In genomic region chr2:29426684-29427083, GRCm38 (mm10) we compare ENCODE assay signal across 15 mouse cellular contexts.
DNase-seq lines count a peak whose midpoint lies in the region; ATAC-seq lines count a peak whose summit lies in the region.
"Had no signal": no experiment of that assay in that cellular context is flagged by ENCODE, and none has a peak within 500 bp of the region (broad histone marks: within the 10 kb centered on the region; RNA-seq: fewer than 3 reads in every experiment).

No protein-coding gene starts in this region.

- peaks cover 10 to 20% of the 10 kb centered on the region in 2 experiments for H3K4me1 ChIP-seq in heart, embryonic 14.5 days (ENCODE audit: control insufficient read depth in 2 of 2, insufficient read depth in 2 of 2, low read length in 2 of 2)
- H3K4me1 ChIP-seq in limb, embryonic 10.5 days: peaks cover 14% of the 10 kb centered on the region; the same call in 1 of the 2 replicates

- H3K4me3 ChIP-seq in heart, embryonic 14.5 days (ENCODE audit: control insufficient read depth in 1 of 2, insufficient read depth in 1 of 2, low read depth in 1 of 2, low read length in 2 of 2): no peak overlapping the region
- H3K4me3 ChIP-seq in limb, embryonic 10.5 days: no peak overlapping the region
- H3K4me3 ChIP-seq: left cerebral cortex, adult 2 months; liver, embryonic 15.5 days; midbrain, embryonic 12.5 days; neural tube, embryonic 15.5 days had no signal

- H3K9ac ChIP-seq in heart, embryonic 14.5 days (ENCODE audit: low read length): no peak overlapping the region
- H3K9ac ChIP-seq: liver, embryonic 15.5 days; midbrain, embryonic 12.5 days; neural tube, embryonic 15.5 days had no signal

- ATAC-seq in heart, embryonic 14.5 days (ENCODE audit: insufficient number of reproducible peaks, insufficient read depth, low FRiP score, low read depth): peak; percentile 72
- ATAC-seq in monocyte, adult 5-6 weeks (replicated peaks; ENCODE audit: insufficient number of reproducible peaks, low FRiP score, low TSS enrichment, poor library complexity, severe bottlenecking): no peak
- ATAC-seq: intestine, postnatal 0 days had no signal

- H3K4me2 ChIP-seq in heart, embryonic 14.5 days (ENCODE audit: low read length): no peak overlapping the region
- H3K4me2 ChIP-seq: liver, embryonic 15.5 days; midbrain, embryonic 12.5 days; neural tube, embryonic 15.5 days had no signal

- WGBS in heart, embryonic 14.5 days: 22% methylated on average over 3 of the region's 3 CpGs
- 89% methylated on average over 3 of the region's 3 CpGs for WGBS in limb, embryonic 10.5 days

- intact Hi-C loops in left cerebral cortex, postnatal 25 days (cut with DNase I): no loop called here

- H3K27ac ChIP-seq in heart, embryonic 14.5 days (replicated peaks in 1 of 2; ENCODE audit: control insufficient read depth in 1 of 2, insufficient read depth in 1 of 2, low read depth in 2 of 2, low read length in 2 of 2): peak overlapping the region in 1 of 2 experiments; percentile 4; a peak in 1 of 4 replicates
- H3K27ac ChIP-seq in limb, embryonic 10.5 days: no peak overlapping the region
- H3K27ac ChIP-seq: left cerebral cortex, adult 2 months; liver, embryonic 15.5 days; midbrain, embryonic 12.5 days; neural tube, embryonic 15.5 days had no signal

- DNase-seq in adrenal gland, adult (ENCODE audit: inconsistent age in 2 of 2, low spot score in 1 of 2): peak; percentile 69 to 83
- no peak for DNase-seq in adrenal gland, postnatal 4 days (ENCODE audit: low spot score in 2 of 2)
- peak; percentile 40 for DNase-seq in MN1 (ENCODE audit: low spot score)
- peak; percentile 71 for DNase-seq in cerebellum, adult 8-10 months
- DNase-seq in limb, embryonic 10.5 days (ENCODE audit: low spot score): no peak
- no peak for DNase-seq in left cerebral cortex, postnatal 25 days (ENCODE audit: low spot score in 2 of 2)
- DNase-seq: spleen, adult 18-20 months; thymus, postnatal 36 days had no signal

- no peaks in the 10 kb centered on the region for H3K9me3 ChIP-seq in heart, embryonic 14.5 days (ENCODE audit: control insufficient read depth, low read length)
- H3K9me3 ChIP-seq in limb, embryonic 10.5 days (replicated peaks): no peaks in the 10 kb centered on the region
- H3K9me3 ChIP-seq: liver, embryonic 15.5 days; midbrain, embryonic 12.5 days; neural tube, embryonic 15.5 days had no signal

- no peaks in the 10 kb centered on the region for H3K36me3 ChIP-seq in heart, embryonic 14.5 days (ENCODE audit: control insufficient read depth, insufficient read depth, low read length)
- no peaks in the 10 kb centered on the region for H3K36me3 ChIP-seq in limb, embryonic 10.5 days
- H3K36me3 ChIP-seq: liver, embryonic 15.5 days; midbrain, embryonic 12.5 days; neural tube, embryonic 15.5 days had no signal

- H3K27me3 ChIP-seq in heart, embryonic 14.5 days (ENCODE audit: control insufficient read depth, insufficient read depth, low read length): no peaks in the 10 kb centered on the region
- H3K27me3 ChIP-seq in limb, embryonic 10.5 days (ENCODE audit: low read depth, poor library complexity, severe bottlenecking): no peaks in the 10 kb centered on the region
- H3K27me3 ChIP-seq: liver, embryonic 15.5 days; midbrain, embryonic 12.5 days; neural tube, embryonic 15.5 days had no signal

Comparison
In these comparisons a context has a peak if more than half of its experiments do, and no peak if none do; other contexts are left out.
1. DNase-seq: peak in adrenal gland, adult (2 of 2), MN1 (single experiment) and cerebellum, adult 8-10 months (single experiment); none in adrenal gland, postnatal 4 days (0 of 2), limb, embryonic 10.5 days (single experiment) and left cerebral cortex, postnatal 25 days (0 of 2).